Mouse (Mus musculus): Measurements from ENCODE around the gene Mvp.

GRCm38 (mm10) chr7:127021563-127022527, 7.4 kb upstream of the Mvp start:
- TF ChIP-seq BHLHE40 (IDR thresholded peaks at IDR 0.05; ENCODE audit: borderline replicate concordance, low read depth, low read length) (no peak), UBTF (IDR thresholded peaks at IDR 0.05; ENCODE audit: borderline replicate concordance, insufficient read depth, low read depth, low read length) (no peak), CTCF (IDR thresholded peaks at IDR 0.05 in 2 of 3, conservative IDR thresholded peaks at IDR 0.05 in 1 of 3; ENCODE audit: control insufficient read depth in 1 of 3, insufficient read depth in 1 of 3, low read depth in 2 of 3, low read length in 3 of 3, poor library complexity in 1 of 3, severe bottlenecking in 1 of 3) (no peak), KAT2A (conservative IDR thresholded peaks at IDR 0.05; ENCODE audit: low read depth, low read length) (no peak), RCOR1 (IDR thresholded peaks at IDR 0.05; ENCODE audit: low read depth, low read length) (no peak), EP300 (IDR thresholded peaks at IDR 0.05; ENCODE audit: low read depth in 1 of 2, low read length in 2 of 2) (no peak)
